Mouse (Mus musculus): ENCODE results near the gene 4933415F23Rik.
"Not testable (repeated sequence)": the region's sequence is repeated elsewhere in the genome, so short reads cannot be mapped to it uniquely, and the experiment has no call there.

DNA sequence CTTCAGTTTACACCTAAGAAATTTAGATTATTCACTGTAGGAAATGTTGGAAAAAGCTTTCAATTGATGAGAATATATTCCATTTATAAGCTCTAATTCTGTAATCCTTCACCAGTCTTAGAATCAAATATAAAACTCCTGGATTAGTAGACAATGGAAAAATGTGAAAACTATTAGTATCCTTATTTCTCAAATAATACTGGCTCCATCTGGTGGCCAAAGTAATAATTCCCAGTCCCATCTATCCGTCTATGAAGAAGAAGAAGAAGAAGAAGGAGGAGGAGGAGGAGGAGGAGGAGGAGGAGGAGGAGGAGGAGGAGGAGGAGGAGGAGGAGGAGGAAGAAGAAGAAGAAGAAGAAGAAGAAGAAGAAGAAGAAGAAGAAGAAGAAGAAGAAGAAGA lies 38.5 kb upstream of the 4933415F23Rik start:
- TF ChIP-seq POLR2A, CTCF (IDR thresholded peaks at IDR 0.05; ENCODE audit: insufficient read depth, low read depth, low read length): not testable (repeated sequence)
